Mouse (Mus musculus) pancreas, adult 10 weeks (tissue): ENCODE data around the gene Gm38655. TPM values are rescaled to one million over a fixed set of nuclear protein-coding genes. Genes with fewer than 3 reads are reported as not detected.

Experiments used
- polyA plus RNA-seq: library from polyadenylated mRNA; stranded (reverse); fragments of 350-450 nt; fragmentation: Illumina TruSeq; extraction: RNeasy Lipid Tissue Mini Kit (QIAGEN cat#74804); gene quantifications from one replicate; pipeline ENCODE4 v1.2.3, GENCODE M21; 2015; ENCODE audit warnings: low read depth, low replicate concordance; ENCODE audit not compliant: insufficient read depth

Gene Gm38655
- not detected for polyA plus RNA-seq

DNA sequence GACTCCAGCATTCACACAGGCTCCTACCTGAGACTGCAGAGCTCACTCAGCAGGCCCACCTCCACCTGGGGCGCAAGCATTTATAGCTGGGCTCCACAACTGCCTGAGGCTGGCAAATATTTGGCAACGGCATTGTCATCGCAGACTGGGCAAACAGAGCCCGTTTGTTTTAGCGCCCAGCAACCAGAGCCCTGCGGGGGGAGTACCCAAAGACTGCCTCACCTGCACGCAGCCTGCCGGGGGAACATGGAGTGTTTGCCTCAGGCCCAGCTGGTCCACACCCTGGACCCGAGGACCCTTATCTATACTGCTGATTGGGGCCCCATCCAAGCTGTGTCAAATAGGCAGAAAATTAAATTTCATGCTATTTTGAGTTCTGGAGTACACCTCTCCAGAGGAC is at the start of gene Gm38655:
Gm38655 (minus strand) TSS at position 61 of the 400 bp plus-strand sequence.

DNA sequence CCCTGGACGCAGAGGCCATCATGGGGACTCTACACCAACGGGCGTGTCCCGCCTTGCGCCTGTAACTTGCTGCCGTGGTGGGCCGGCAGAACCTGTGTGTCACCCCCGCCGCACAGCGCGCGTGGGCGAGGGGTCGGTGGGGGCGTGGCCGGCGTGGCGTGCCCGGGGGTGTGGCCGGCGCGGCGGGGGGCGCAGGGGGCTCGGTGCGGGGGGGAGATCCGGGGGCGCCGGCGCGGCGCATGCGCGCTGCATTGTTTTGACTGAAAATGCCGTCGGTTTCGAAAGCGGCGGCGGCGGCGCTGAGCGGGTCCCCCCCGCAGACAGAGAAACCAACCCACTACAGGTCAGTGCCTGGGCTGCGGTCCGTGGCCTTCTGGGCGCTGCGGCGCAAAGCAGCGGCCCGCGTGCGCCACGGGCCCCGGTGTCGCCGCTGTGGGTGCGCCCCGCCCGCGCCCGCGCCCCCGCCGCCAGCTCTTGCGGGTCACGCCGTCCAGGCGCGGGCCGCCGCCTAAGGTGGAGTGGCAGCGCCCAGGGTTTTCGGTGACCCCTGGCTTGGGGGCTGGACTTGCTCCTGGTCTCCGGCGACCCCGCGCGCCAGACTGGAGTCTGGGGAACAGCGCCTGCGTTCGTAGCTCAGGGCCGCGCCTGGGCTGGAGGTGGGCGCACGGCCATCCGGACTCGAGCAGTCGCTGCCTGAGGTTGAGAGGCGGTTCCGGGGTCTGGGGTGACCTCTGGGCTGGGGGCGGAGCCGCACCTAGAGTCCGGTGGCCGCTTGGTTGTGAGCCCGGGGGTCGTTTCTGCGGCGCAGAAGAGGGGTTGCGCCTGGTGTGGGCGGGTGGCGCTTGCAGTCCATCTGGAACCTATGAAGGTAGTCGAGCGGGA is 13.1 kb upstream of the Gm38655 start, which contains the start of gene Unkl:
Unkl (plus strand) TSS at position 248 of the 882 bp plus-strand sequence.

DNA sequence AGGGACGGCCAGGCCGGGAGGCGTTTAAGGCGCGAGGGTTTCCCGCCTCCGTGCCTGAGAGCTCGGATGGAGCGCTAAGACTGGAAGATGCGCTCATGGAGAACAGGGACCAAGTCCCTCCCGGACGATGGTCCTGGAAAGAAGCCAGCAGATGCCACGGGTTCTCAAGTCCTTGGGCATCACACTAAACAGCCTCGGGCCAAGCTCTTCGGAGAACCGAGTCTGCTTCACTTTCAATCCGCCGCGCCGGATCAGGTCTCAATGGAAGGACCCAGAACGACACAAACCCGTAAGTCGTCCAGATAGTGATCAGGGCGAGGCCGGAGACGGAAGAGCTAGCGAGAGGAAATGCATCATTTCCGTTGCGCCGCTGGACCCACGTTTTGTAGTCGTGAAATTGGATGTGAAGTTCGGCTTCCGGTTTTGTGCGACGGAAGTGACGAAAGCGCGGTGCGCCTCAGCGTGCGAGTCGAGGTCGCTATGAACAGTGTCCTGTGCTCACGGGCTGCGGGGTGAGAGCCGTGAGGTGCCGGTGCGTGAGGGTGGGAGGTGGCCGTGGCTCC is 8.9 kb upstream of the Gm38655 start, which contains the start of gene BC003965:
BC003965 (plus strand) TSS at position 426 of the 563 bp plus-strand sequence.

DNA sequence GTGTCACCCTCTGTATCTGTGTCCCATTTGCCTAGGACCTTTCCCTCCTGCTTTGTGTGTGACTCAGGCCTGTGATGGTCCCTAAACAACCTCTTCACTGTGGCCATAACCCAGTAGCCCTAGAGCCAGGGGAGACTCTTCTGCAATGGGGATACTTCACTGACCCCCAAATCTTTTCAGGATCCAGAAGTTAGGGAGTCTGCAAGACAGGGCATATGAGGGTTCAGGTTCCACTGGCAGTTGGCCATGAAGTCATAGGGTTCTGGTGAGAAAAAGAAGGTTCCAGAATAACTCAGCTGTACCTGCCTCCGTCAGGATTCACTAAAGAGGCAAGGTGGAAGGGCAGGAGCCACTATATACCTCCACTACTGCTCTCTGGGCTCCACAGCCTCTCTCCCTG is 13.1 kb downstream of the Gm38655 start, which contains the start of gene Ccdc154:
Ccdc154 (plus strand) TSS at position 301 of the 400 bp plus-strand sequence.

DNA sequence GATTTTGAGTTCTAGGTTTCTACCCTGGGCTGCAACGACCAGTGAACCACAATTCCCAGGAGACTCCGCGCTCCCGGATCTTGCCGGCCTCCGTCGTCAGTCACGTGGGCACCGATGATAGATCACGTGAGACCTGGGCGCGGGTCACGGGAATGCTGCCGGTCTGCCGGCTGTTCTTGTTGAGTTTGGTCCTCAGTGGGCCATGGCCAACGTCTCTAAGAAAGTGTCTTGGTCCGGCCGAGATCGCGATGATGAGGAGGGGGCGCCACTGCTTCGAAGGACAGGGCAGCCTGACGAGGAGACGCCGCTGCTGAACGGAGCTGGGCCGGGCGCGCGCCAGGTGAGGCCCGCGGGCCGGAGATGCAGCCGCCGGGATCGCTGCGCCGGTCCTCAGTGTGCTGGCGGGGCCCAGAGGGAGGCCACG is 42.0 kb downstream of the Gm38655 start, which contains the start of gene Clcn7:
Clcn7 (plus strand) TSS at position 117 of the 424 bp plus-strand sequence.

Other genes with a start within 250 kb of the Gm38655 start
- 42.5 TPM for gene Mapk8ip3, start 238.5 kb downstream of the Gm38655 start, polyA plus RNA-seq
- 9.4 TPM for gene Jpt2, start 214.8 kb downstream of the Gm38655 start, polyA plus RNA-seq
- 3.4 TPM for gene Cramp1l, start 159.7 kb downstream of the Gm38655 start, polyA plus RNA-seq
- 2.6 TPM for gene Ift140, start 159.4 kb downstream of the Gm38655 start, polyA plus RNA-seq
- 28.7 TPM for gene Tmem204, start 91.9 kb downstream of the Gm38655 start, polyA plus RNA-seq
- 14.3 TPM for gene Telo2, start 59.5 kb downstream of the Gm38655 start, polyA plus RNA-seq
- not detected for gene Ptx4, start 54.7 kb downstream of the Gm38655 start, polyA plus RNA-seq
- 7.1 TPM for gene Clcn7, start 42.1 kb downstream of the Gm38655 start, polyA plus RNA-seq
- not detected for gene Ccdc154, start 13.0 kb downstream of the Gm38655 start, polyA plus RNA-seq
- 4.7 TPM for gene BC003965, start 9.1 kb upstream of the Gm38655 start, polyA plus RNA-seq
- 4.3 TPM for gene Unkl, start 12.9 kb upstream of the Gm38655 start, polyA plus RNA-seq
- gene Gnptg, start 64.7 kb upstream of the Gm38655 start, polyA plus RNA-seq, result 19.9 TPM
- gene Tsr3, start 64.7 kb upstream of the Gm38655 start, polyA plus RNA-seq, result 11.4 TPM
- 14.6 TPM for gene Baiap3, start 80.9 kb upstream of the Gm38655 start, polyA plus RNA-seq
- 38.2 TPM for gene Ube2i, start 99.2 kb upstream of the Gm38655 start, polyA plus RNA-seq
- not detected for gene Prss34, start 122.9 kb upstream of the Gm38655 start, polyA plus RNA-seq
- gene Prss28, start 133.2 kb upstream of the Gm38655 start, polyA plus RNA-seq, result not detected
- gene Prss29, start 143.2 kb upstream of the Gm38655 start, polyA plus RNA-seq, result not detected
- not detected for gene Tpsab1, start 170.1 kb upstream of the Gm38655 start, polyA plus RNA-seq
- 0.96 TPM for gene Tpsb2, start 190.8 kb upstream of the Gm38655 start, polyA plus RNA-seq
- not detected for gene Tpsg1, start 193.8 kb upstream of the Gm38655 start, polyA plus RNA-seq